Mouse (Mus musculus) right cerebral cortex, adult 18-20 months (tissue): Measurements from ENCODE around the gene Lef1.

Experiments used
- DNase-seq: peaks from one replicate; pipeline ENCODE4 v3.0.0; 2022; ENCODE audit warnings: mixed read lengths

Gene Lef1

GRCm38 (mm10) chr3:131110191-131111150, at the start of gene Lef1:
TSS of gene Lef1 (plus strand) at chr3:131110471.
- no peak for DNase-seq

GRCm38 (mm10) chr3:131065001-131065400, 45.3 kb upstream of the Lef1 start:
- DNase-seq: no peak

GRCm38 (mm10) chr3:131066171-131066570, 44.1 kb upstream of the Lef1 start:
- no peak for DNase-seq

- no peak for DNase-seq
Measured at GRCm38 (mm10) chr3:131068000-131068399, 42.3 kb upstream of the Lef1 start.

- no peak for DNase-seq
Measured at GRCm38 (mm10) chr3:131070210-131070609, 40.1 kb upstream of the Lef1 start.

GRCm38 (mm10) chr3:131072661-131073060, 37.6 kb upstream of the Lef1 start:
- no peak for DNase-seq

- DNase-seq: no peak
Measured at GRCm38 (mm10) chr3:131073946-131074345, 36.3 kb upstream of the Lef1 start.

GRCm38 (mm10) chr3:131078041-131078621, 32.1 kb upstream of the Lef1 start:
- no peak for DNase-seq

GRCm38 (mm10) chr3:131078719-131079118, 31.6 kb upstream of the Lef1 start:
- DNase-seq: no peak

- no peak for DNase-seq
Measured at GRCm38 (mm10) chr3:131083722-131084121, 26.5 kb upstream of the Lef1 start.

- DNase-seq: peak; percentile 44
Measured at GRCm38 (mm10) chr3:131084718-131085561, 25.3 kb upstream of the Lef1 start.

GRCm38 (mm10) chr3:131085978-131086377, 24.3 kb upstream of the Lef1 start:
- DNase-seq: no peak

GRCm38 (mm10) chr3:131089721-131090120, 20.6 kb upstream of the Lef1 start:
- DNase-seq: no peak

- no peak for DNase-seq
Measured at GRCm38 (mm10) chr3:131092113-131092512, 18.2 kb upstream of the Lef1 start.

- DNase-seq: no peak
Measured at GRCm38 (mm10) chr3:131093736-131094135, 16.5 kb upstream of the Lef1 start.

GRCm38 (mm10) chr3:131096105-131096504, 14.2 kb upstream of the Lef1 start:
- DNase-seq: no peak

- DNase-seq: no peak
Measured at GRCm38 (mm10) chr3:131102191-131102774, 8.0 kb upstream of the Lef1 start.

GRCm38 (mm10) chr3:131105362-131105761, 4.9 kb upstream of the Lef1 start:
- no peak for DNase-seq

GRCm38 (mm10) chr3:131105940-131106401, 4.3 kb upstream of the Lef1 start:
- no peak for DNase-seq

- DNase-seq: no peak
Measured at GRCm38 (mm10) chr3:131106451-131107291, 3.6 kb upstream of the Lef1 start.

GRCm38 (mm10) chr3:131107301-131108093, 2.8 kb upstream of the Lef1 start:
- DNase-seq: no peak
